Mouse (Mus musculus): ENCODE measurements at regions not wholly inside any gene's neighbourhood (a gene's known extent, or its start where the extent isn't known, plus 50 kb on each side); places are given as distances from the start of the nearest gene placed in this dataset.

DNA sequence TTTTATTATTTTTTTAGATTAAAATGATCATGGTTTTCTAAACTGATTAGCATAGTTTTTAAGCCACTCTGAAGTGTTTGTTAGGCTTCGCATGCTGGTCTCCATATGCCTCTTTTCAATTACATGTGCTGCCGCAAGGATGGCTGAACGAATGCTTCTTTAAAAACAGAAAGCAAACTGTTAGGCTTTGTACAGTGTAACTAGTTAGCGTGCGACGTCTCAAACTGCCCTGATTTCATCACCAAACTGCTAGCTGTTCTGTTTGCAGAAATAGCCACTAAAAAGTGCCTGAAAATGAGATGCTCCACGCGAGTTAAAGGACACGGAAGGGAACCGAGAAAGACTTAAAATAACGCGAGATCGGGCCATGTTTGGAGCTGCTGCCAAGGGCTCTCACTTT is 185.4 kb upstream of the Gk2 start:
- DNase-seq (no peak), ATAC-seq (ENCODE audit: low FRiP score, low TSS enrichment) (no peak)
- H3K4me2 ChIP-seq (ENCODE audit: low read length): no peak overlapping the region
- no peaks in the 10 kb centered on the region for H3K4me1 ChIP-seq (ENCODE audit: control insufficient read depth, insufficient read depth, low read length)
- H3K36me3 ChIP-seq (ENCODE audit: control insufficient read depth, insufficient read depth, low read length): no peaks in the 10 kb centered on the region
- 89% methylated on average over 13 of the region's 13 CpGs for WGBS
- H3K27me3 ChIP-seq (ENCODE audit: control insufficient read depth, insufficient read depth, low read length): no peaks in the 10 kb centered on the region
- H3K9me3 ChIP-seq (ENCODE audit: control insufficient read depth, low read length): no peaks in the 10 kb centered on the region
- H3K27ac ChIP-seq (replicated peaks; ENCODE audit: low read depth, low read length): no peak overlapping the region
- no peak overlapping the region for H3K9ac ChIP-seq (replicated peaks; ENCODE audit: low read length)
- no peak overlapping the region for H3K4me3 ChIP-seq (replicated peaks; ENCODE audit: low read depth, low read length)

GRCm38 (mm10) chr5:97641646-97642045 is 184.8 kb upstream of the Gk2 start:
- 96% methylated on average over 12 of the region's 12 CpGs for WGBS
- no peak for ATAC-seq (ENCODE audit: low FRiP score, low TSS enrichment)

DNA sequence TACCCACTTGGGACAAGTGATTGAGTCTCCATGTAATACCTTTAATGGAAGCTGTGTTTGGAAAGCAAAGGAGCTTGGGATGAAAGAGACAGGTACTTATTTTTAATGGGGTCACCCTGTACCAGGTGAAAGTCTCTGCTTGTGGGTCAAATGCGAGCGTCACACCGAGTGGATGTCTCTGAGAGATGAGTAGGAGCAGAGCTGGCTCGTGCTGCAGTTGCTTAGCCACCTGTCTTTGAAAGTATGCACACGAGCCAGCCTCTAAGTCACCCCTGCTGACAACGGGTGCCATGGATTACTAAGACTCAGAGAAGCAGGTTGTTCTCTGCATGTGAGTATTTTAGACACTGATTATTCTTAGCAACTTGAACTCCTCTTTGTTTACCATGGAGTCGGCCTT is 179.5 kb upstream of the Gk2 start:
- Histone ChIP-seq H3K27me3 (ENCODE audit: control insufficient read depth, insufficient read depth, low read length) (no peaks in the 10 kb centered on the region), H3K4me2 (ENCODE audit: low read length) (no peak overlapping the region), H3K4me1 (ENCODE audit: control insufficient read depth, insufficient read depth, low read length) (no peaks in the 10 kb centered on the region), H3K4me3 (replicated peaks; ENCODE audit: low read depth, low read length) (no peak overlapping the region), H3K36me3 (ENCODE audit: control insufficient read depth, insufficient read depth, low read length) (no peaks in the 10 kb centered on the region), H3K9ac (replicated peaks; ENCODE audit: low read length) (no peak overlapping the region), H3K9me3 (ENCODE audit: control insufficient read depth, low read length) (no peaks in the 10 kb centered on the region), H3K27ac (replicated peaks; ENCODE audit: low read depth, low read length) (no peak overlapping the region)
- 65% methylated on average over 7 of the region's 7 CpGs for WGBS
- DNase-seq (no peak), ATAC-seq (ENCODE audit: low FRiP score, low TSS enrichment) (no peak; the same call in 1 of the 2 replicates)

More at GRCm38 (mm10) chr5:97641646-97642045, 184.8 kb upstream of the Gk2 start:
- Histone ChIP-seq H3K9me3 (ENCODE audit: control insufficient read depth, low read length) (no peaks in the 10 kb centered on the region), H3K4me1 (ENCODE audit: control insufficient read depth, insufficient read depth, low read length) (no peaks in the 10 kb centered on the region), H3K4me3 (replicated peaks; ENCODE audit: low read depth, low read length) (no peak overlapping the region), H3K4me2 (ENCODE audit: low read length) (no peak overlapping the region), H3K36me3 (ENCODE audit: control insufficient read depth, insufficient read depth, low read length) (no peaks in the 10 kb centered on the region), H3K27me3 (ENCODE audit: control insufficient read depth, insufficient read depth, low read length) (no peaks in the 10 kb centered on the region), H3K27ac (replicated peaks; ENCODE audit: low read depth, low read length) (no peak overlapping the region), H3K9ac (replicated peaks; ENCODE audit: low read length) (no peak overlapping the region)
- DNase-seq: no peak

GRCm38 (mm10) chr5:97633766-97634165 is 176.9 kb upstream of the Gk2 start:
- Histone ChIP-seq H3K4me1 (ENCODE audit: control insufficient read depth, insufficient read depth, low read length) (no peaks in the 10 kb centered on the region), H3K4me3 (replicated peaks; ENCODE audit: low read depth, low read length) (no peak overlapping the region), H3K36me3 (ENCODE audit: control insufficient read depth, insufficient read depth, low read length) (no peaks in the 10 kb centered on the region), H3K9me3 (ENCODE audit: control insufficient read depth, low read length) (no peaks in the 10 kb centered on the region), H3K4me2 (ENCODE audit: low read length) (no peak overlapping the region), H3K27ac (replicated peaks; ENCODE audit: low read depth, low read length) (no peak overlapping the region), H3K27me3 (ENCODE audit: control insufficient read depth, insufficient read depth, low read length) (no peaks in the 10 kb centered on the region), H3K9ac (replicated peaks; ENCODE audit: low read length) (no peak overlapping the region)
- WGBS: 85% methylated on average over 6 of the region's 6 CpGs
- no peak for ATAC-seq (ENCODE audit: low FRiP score, low TSS enrichment)
- no peak for DNase-seq

GRCm38 (mm10) chr5:97632791-97633190 is 176.0 kb upstream of the Gk2 start:
- Histone ChIP-seq H3K4me2 (ENCODE audit: low read length) (no peak overlapping the region), H3K36me3 (ENCODE audit: control insufficient read depth, insufficient read depth, low read length) (no peaks in the 10 kb centered on the region), H3K9ac (replicated peaks; ENCODE audit: low read length) (no peak overlapping the region), H3K4me3 (replicated peaks; ENCODE audit: low read depth, low read length) (no peak overlapping the region), H3K27me3 (ENCODE audit: control insufficient read depth, insufficient read depth, low read length) (no peaks in the 10 kb centered on the region), H3K4me1 (ENCODE audit: control insufficient read depth, insufficient read depth, low read length) (no peaks in the 10 kb centered on the region), H3K27ac (replicated peaks; ENCODE audit: low read depth, low read length) (no peak overlapping the region), H3K9me3 (ENCODE audit: control insufficient read depth, low read length) (no peaks in the 10 kb centered on the region)
- WGBS: 90% methylated on average over 7 of the region's 7 CpGs
- DNase-seq (no peak), ATAC-seq (ENCODE audit: low FRiP score, low TSS enrichment) (no peak)

DNA sequence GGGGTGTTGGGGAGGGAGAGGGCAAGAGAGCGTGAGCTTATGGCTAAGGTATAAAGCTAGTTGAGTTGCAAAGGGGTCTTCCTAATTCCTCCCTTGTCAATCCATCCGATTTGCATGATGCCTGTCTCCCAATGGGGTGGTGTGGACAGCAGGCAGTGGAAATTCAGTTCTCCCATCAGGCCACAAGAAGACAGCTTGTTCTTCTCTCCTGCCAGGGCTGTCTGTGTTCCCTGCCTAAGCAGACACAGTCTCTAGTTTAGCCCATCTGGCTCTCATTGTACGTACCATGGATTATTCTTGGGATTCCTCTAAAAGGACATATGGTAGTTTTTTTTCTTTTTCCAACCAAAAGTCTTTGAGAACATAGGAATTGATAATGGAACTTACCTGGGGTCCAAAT is 168.4 kb upstream of the Gk2 start:
- DNase-seq: no peak
- Histone ChIP-seq H3K27me3 (ENCODE audit: control insufficient read depth, insufficient read depth, low read length) (no peaks in the 10 kb centered on the region), H3K4me1 (ENCODE audit: control insufficient read depth, insufficient read depth, low read length) (no peaks in the 10 kb centered on the region), H3K27ac (replicated peaks; ENCODE audit: low read depth, low read length) (no peak overlapping the region), H3K4me3 (replicated peaks; ENCODE audit: low read depth, low read length) (no peak overlapping the region), H3K4me2 (ENCODE audit: low read length) (no peak overlapping the region), H3K9ac (replicated peaks; ENCODE audit: low read length) (no peak overlapping the region), H3K36me3 (ENCODE audit: control insufficient read depth, insufficient read depth, low read length) (no peaks in the 10 kb centered on the region), H3K9me3 (ENCODE audit: control insufficient read depth, low read length) (no peaks in the 10 kb centered on the region)
- ATAC-seq (ENCODE audit: low FRiP score, low TSS enrichment): no peak
- WGBS: 92% methylated on average over 3 of the region's 3 CpGs

DNA sequence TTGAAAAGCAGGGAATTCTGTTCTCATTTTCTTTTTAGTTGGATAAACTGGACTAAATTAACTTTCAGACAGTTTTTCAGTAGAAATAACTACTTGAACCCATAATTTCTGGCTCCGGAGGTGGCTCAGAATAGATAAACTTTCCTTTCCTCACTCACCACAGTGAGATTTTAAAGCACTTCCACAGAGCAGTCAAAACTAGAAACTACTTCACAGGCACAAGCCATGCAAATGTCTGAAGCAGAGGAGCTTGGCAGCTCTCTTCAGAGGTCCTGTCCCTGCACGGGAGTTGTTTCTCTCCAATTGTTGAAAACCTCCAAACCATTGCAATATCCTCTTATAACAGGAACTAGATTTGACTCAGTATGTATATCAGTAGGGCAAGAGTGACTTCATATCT is 163.1 kb upstream of the Gk2 start:
- no peak for ATAC-seq (ENCODE audit: low FRiP score, low TSS enrichment)

DNA sequence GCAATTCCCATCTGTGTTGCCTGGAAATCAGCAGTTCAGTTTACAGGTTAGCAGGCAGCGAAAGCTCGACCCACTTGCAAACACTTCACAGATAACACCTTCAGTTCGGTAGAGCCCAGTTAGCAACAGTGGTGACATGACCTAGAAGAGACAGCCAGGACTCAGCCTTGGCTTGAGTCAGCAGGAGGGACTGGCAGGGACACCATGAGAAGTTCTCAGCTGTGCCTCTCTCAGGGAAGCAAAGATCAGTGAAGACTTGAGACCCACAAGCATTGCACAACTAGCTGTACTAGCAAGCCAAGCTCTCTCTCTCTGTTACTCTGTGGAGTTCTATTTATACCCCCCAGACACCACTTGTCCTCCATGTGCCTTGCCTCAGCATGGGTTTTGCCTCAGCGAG is 161.6 kb upstream of the Gk2 start:
- H3K4me1 ChIP-seq (ENCODE audit: control insufficient read depth, insufficient read depth, low read length): no peaks in the 10 kb centered on the region
- 95% methylated on average over 4 of the region's 4 CpGs for WGBS
- no peak overlapping the region for H3K4me3 ChIP-seq (replicated peaks; ENCODE audit: low read depth, low read length)
- no peak overlapping the region for H3K9ac ChIP-seq (replicated peaks; ENCODE audit: low read length)
- no peak overlapping the region for H3K4me2 ChIP-seq (ENCODE audit: low read length)
- H3K36me3 ChIP-seq (ENCODE audit: control insufficient read depth, insufficient read depth, low read length): no peaks in the 10 kb centered on the region
- H3K9me3 ChIP-seq (ENCODE audit: control insufficient read depth, low read length): no peaks in the 10 kb centered on the region
- no peak overlapping the region for H3K27ac ChIP-seq (replicated peaks; ENCODE audit: low read depth, low read length)
- H3K27me3 ChIP-seq (ENCODE audit: control insufficient read depth, insufficient read depth, low read length): no peaks in the 10 kb centered on the region
- ATAC-seq (ENCODE audit: low FRiP score, low TSS enrichment) (no peak), DNase-seq (no peak)

More for the DNA sequence above, 163.1 kb upstream of the Gk2 start:
- Histone ChIP-seq H3K9me3 (ENCODE audit: control insufficient read depth, low read length) (no peaks in the 10 kb centered on the region), H3K9ac (replicated peaks; ENCODE audit: low read length) (no peak overlapping the region), H3K27me3 (ENCODE audit: control insufficient read depth, insufficient read depth, low read length) (no peaks in the 10 kb centered on the region), H3K4me3 (replicated peaks; ENCODE audit: low read depth, low read length) (no peak overlapping the region), H3K4me2 (ENCODE audit: low read length) (no peak overlapping the region), H3K27ac (replicated peaks; ENCODE audit: low read depth, low read length) (no peak overlapping the region), H3K4me1 (ENCODE audit: control insufficient read depth, insufficient read depth, low read length) (no peaks in the 10 kb centered on the region), H3K36me3 (ENCODE audit: control insufficient read depth, insufficient read depth, low read length) (no peaks in the 10 kb centered on the region)
- no peak for DNase-seq
- WGBS: 86% methylated on average over 2 of the region's 2 CpGs

DNA sequence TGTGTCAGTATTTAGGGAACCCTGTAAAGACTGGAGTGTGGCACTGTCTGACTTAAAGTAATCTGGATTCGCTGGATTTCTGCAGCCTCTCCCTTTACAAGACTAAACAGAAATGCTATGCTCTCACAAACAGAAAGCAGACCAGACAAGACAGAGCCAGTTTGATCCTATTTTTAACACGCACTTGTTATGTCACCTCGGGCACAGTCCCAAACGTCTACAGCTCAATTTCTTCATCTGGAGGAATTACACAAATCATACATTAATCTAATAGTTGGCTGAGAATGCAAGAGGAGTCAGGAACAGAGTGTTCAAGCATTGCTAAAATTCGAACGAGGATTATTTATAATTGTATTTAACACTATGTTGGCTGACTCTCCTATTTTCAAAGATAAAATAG is 145.4 kb upstream of the Gk2 start:
- H3K9me3 ChIP-seq (ENCODE audit: control insufficient read depth, low read length): no peaks in the 10 kb centered on the region
- no peak for ATAC-seq (ENCODE audit: low FRiP score, low TSS enrichment)
- no peak overlapping the region for H3K4me3 ChIP-seq (replicated peaks; ENCODE audit: low read depth, low read length)
- DNase-seq: no peak
- H3K27me3 ChIP-seq (ENCODE audit: control insufficient read depth, insufficient read depth, low read length): no peaks in the 10 kb centered on the region
- no peak overlapping the region for H3K4me2 ChIP-seq (ENCODE audit: low read length)
- no peaks in the 10 kb centered on the region for H3K4me1 ChIP-seq (ENCODE audit: control insufficient read depth, insufficient read depth, low read length)
- WGBS: 85% methylated on average over 6 of the region's 6 CpGs
- no peaks in the 10 kb centered on the region for H3K36me3 ChIP-seq (ENCODE audit: control insufficient read depth, insufficient read depth, low read length)
- H3K27ac ChIP-seq (replicated peaks; ENCODE audit: low read depth, low read length): no peak overlapping the region
- H3K9ac ChIP-seq (replicated peaks; ENCODE audit: low read length): no peak overlapping the region
